Mouse (Mus musculus) B cell, adult 2 months (primary cell): ENCODE data around the gene Ptprcap.

Experiments used
- DNase-seq, 2 experiments: peaks; one replicate each; pipeline ENCODE4 v3.0.0; 2022

The Ptprcap gene

GRCm38 (mm10) chr19:4197180-4197579, 43.8 kb downstream of the Ptprcap start:
- no peak for DNase-seq

- peak; percentile 92 to 94 for DNase-seq
Observed at GRCm38 (mm10) chr19:4201291-4201909, 48.0 kb downstream of the Ptprcap start, which contains the start of gene Rad9a. TSS of gene Rad9a (minus strand) at chr19:4201662.

- no peak for DNase-seq
Observed at GRCm38 (mm10) chr19:4202149-4202548, 48.7 kb downstream of the Ptprcap start.

- DNase-seq: peak in 1 of 2 experiments; percentile 55
Observed at GRCm38 (mm10) chr19:4203148-4203547, 49.7 kb downstream of the Ptprcap start.

- DNase-seq: peak in 1 of 2 experiments; percentile 54
Observed at GRCm38 (mm10) chr19:4203604-4204326, 50.4 kb downstream of the Ptprcap start.

- peak in 1 of 2 experiments; percentile 29 for DNase-seq
Observed at GRCm38 (mm10) chr19:4204889-4205288, 51.5 kb downstream of the Ptprcap start.
